Mouse (Mus musculus): ENCODE measurements around the gene Cd244a. TPM values are rescaled to one million over a fixed set of nuclear protein-coding genes. Genes with fewer than 3 reads are reported as not detected.

The Cd244a gene
- not detected for polyA plus RNA-seq (2014; fragmentation: Illumina TruSeq; extraction: RNeasy Lipid Tissue Mini Kit (QIAGEN cat#74804); ENCODE audit: low read depth, low replicate concordance)

DNA sequence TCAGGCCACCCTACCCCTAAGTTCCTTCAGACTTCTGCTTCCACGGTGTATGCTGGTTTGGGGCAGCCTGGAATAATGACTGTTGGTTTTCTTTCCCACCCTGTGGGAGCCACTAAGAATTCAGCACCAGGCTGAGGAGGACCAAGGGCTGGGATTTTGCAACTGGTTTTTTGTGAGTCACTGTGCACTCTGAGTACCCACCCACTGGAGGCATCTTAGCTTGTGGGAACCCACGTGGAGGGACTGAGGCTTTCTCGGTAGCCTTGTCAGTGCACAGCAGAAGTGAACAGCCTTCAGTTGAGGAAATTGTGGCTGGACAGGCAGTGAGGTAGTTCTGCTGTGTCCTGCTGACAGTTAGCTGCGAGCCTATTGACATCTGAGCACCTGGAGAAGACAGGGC, at the start of gene Cd244a:
TSS of gene Cd244a (plus strand) at position 296 of the 400 bp plus-strand sequence.

DNA sequence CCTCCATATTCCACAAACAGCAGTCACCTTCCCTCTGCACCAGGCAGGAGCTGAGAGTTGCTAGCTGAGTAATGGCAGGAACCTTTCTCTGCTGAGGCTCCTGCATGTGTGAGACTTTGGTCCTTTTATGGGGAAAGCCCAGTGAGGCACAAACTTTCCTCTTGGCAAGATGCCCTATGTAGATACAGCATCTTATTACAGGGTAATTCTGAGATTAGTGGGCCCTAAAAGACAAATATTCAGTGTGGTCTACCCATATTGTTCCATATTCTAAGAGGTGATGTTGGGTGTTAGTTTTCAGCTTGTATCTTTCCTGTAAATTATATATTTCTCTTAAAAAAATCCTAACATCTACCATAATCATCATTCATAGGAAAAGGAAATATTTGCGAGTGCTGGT, 23.8 kb upstream of the Cd244a start, which contains the start of gene Itln1:
TSS of gene Itln1 (minus strand) at position 101 of the 400 bp plus-strand sequence.

DNA sequence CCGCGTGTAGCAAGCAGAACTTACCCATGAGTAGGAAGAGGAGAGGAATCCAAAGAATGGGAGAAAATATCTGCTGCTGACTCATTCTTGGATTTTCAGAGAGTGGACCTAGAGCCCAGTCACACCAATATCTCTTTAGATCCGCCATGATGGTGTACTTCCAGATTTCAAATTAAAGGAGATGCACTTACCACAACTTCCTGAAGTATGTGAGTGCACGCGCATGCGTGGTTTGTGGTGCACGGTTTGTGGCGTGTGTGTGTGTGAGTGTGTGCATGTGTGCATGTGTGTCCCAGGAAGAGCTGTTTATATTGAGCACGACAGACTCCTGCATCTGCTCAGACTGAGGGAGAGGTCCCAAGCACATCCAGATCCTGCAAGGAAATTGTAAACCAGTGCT, 48.2 kb downstream of the Cd244a start, which contains the start of gene Ly9:
TSS of gene Ly9 (minus strand) at position 235 of the 400 bp plus-strand sequence.

DNA sequence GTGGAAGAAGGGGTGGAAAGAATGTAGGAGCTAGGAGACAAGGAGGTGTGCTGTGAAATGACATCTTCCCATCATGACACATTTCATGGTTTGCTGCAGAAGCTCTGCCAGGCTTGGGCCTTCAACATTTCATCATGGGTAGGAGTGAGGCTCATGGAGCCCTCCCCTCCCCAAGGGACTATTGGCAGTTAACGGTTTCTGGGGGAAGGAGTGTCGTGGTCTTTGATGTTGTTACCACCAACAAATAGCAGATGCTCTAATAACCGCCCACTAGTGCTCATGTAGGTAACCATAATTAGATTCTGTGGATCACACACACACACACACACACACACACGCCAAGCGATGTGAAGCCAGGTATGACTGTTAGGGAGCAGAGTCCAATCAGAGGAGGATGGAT, 93.7 kb downstream of the Cd244a start, which contains the start of gene Slamf7:
TSS of gene Slamf7 (minus strand) at position 302 of the 400 bp plus-strand sequence.

Other genes starting within 250 kb of the Cd244a start
- gene Dedd, start 230.0 kb upstream of the Cd244a start, polyA plus RNA-seq (2014; fragmentation: Illumina TruSeq; extraction: RNeasy Lipid Tissue Mini Kit (QIAGEN cat#74804); ENCODE audit: low read depth, low replicate concordance), result 7.6 TPM
- 61.0 TPM for gene Nit1, start 213.5 kb upstream of the Cd244a start, polyA plus RNA-seq (2014; fragmentation: Illumina TruSeq; extraction: RNeasy Lipid Tissue Mini Kit (QIAGEN cat#74804); ENCODE audit: low read depth, low replicate concordance)
- gene Pfdn2, start 213.5 kb upstream of the Cd244a start, polyA plus RNA-seq (2014; fragmentation: Illumina TruSeq; extraction: RNeasy Lipid Tissue Mini Kit (QIAGEN cat#74804); ENCODE audit: low read depth, low replicate concordance), result 29.2 TPM
- gene Klhdc9, start 198.4 kb upstream of the Cd244a start, polyA plus RNA-seq (2014; fragmentation: Illumina TruSeq; extraction: RNeasy Lipid Tissue Mini Kit (QIAGEN cat#74804); ENCODE audit: low read depth, low replicate concordance), result not detected
- not detected for gene Nectin4, start 189.1 kb upstream of the Cd244a start, polyA plus RNA-seq (2014; fragmentation: Illumina TruSeq; extraction: RNeasy Lipid Tissue Mini Kit (QIAGEN cat#74804); ENCODE audit: low read depth, low replicate concordance)
- 1.6 TPM for gene Arhgap30, start 170.2 kb upstream of the Cd244a start, polyA plus RNA-seq (2014; fragmentation: Illumina TruSeq; extraction: RNeasy Lipid Tissue Mini Kit (QIAGEN cat#74804); ENCODE audit: low read depth, low replicate concordance)
- gene Usf1, start 147.9 kb upstream of the Cd244a start, polyA plus RNA-seq (2014; fragmentation: Illumina TruSeq; extraction: RNeasy Lipid Tissue Mini Kit (QIAGEN cat#74804); ENCODE audit: low read depth, low replicate concordance), result 2.3 TPM
- 10.0 TPM for gene Tstd1, start 140.3 kb upstream of the Cd244a start, polyA plus RNA-seq (2014; fragmentation: Illumina TruSeq; extraction: RNeasy Lipid Tissue Mini Kit (QIAGEN cat#74804); ENCODE audit: low read depth, low replicate concordance)
- 33.1 TPM for gene F11r, start 121.7 kb upstream of the Cd244a start, polyA plus RNA-seq (2014; fragmentation: Illumina TruSeq; extraction: RNeasy Lipid Tissue Mini Kit (QIAGEN cat#74804); ENCODE audit: low read depth, low replicate concordance)
- gene Alyref2, start 55.7 kb upstream of the Cd244a start, polyA plus RNA-seq (2014; fragmentation: Illumina TruSeq; extraction: RNeasy Lipid Tissue Mini Kit (QIAGEN cat#74804); ENCODE audit: low read depth, low replicate concordance), result 1.1 TPM
- not detected for gene Itln1, start 23.9 kb upstream of the Cd244a start, polyA plus RNA-seq (2014; fragmentation: Illumina TruSeq; extraction: RNeasy Lipid Tissue Mini Kit (QIAGEN cat#74804); ENCODE audit: low read depth, low replicate concordance)
- 1.8 TPM for gene Ly9, start 48.2 kb downstream of the Cd244a start, polyA plus RNA-seq (2014; fragmentation: Illumina TruSeq; extraction: RNeasy Lipid Tissue Mini Kit (QIAGEN cat#74804); ENCODE audit: low read depth, low replicate concordance)
- 0.42 TPM for gene Slamf7, start 93.8 kb downstream of the Cd244a start, polyA plus RNA-seq (2014; fragmentation: Illumina TruSeq; extraction: RNeasy Lipid Tissue Mini Kit (QIAGEN cat#74804); ENCODE audit: low read depth, low replicate concordance)
- 6.4 TPM for gene Cd48, start 122.8 kb downstream of the Cd244a start, polyA plus RNA-seq (2014; fragmentation: Illumina TruSeq; extraction: RNeasy Lipid Tissue Mini Kit (QIAGEN cat#74804); ENCODE audit: low read depth, low replicate concordance)
- not detected for gene Slamf1, start 207.9 kb downstream of the Cd244a start, polyA plus RNA-seq (2014; fragmentation: Illumina TruSeq; extraction: RNeasy Lipid Tissue Mini Kit (QIAGEN cat#74804); ENCODE audit: low read depth, low replicate concordance)